Mouse (Mus musculus) cerebellum, adult 2 months (tissue): Measurements from ENCODE around the gene Tef.

Experiments
- CTCF ChIP-seq: fragments of 200-500 bp; IDR thresholded peaks from 2 replicates; pipeline ENCODE4 v1.5.1; 2011; ENCODE audit warnings: low read depth, mild to moderate bottlenecking, control low read depth, low read length, moderate library complexity, borderline replicate concordance; ENCODE audit not compliant: insufficient read depth
- POLR2A ChIP-seq: fragments of 200-500 bp; IDR thresholded peaks from 2 replicates; pipeline ENCODE4 v1.6.1; 2011; ENCODE audit warnings: low read length, control low read depth, borderline replicate concordance; ENCODE audit not compliant: insufficient read depth

GRCm38 (mm10) chr15:81805624-81806023 is 3.4 kb downstream of the Tef start:
- no peak for TF ChIP-seq CTCF
- TF ChIP-seq POLR2A, result no peak
